Mouse (Mus musculus): Measurements from ENCODE around the gene Prmt1.
"Not testable (repeated sequence)": the region's sequence is repeated elsewhere in the genome, so short reads cannot be mapped to it uniquely, and the experiment has no call there.

Gene Prmt1

GRCm38 (mm10) chr7:44986192-44986878, at the start of gene Prmt1:
Gene Prmt1, minus strand, starts transcription at chr7:44986568.
- DNase-seq = peak; percentile 99

DNA sequence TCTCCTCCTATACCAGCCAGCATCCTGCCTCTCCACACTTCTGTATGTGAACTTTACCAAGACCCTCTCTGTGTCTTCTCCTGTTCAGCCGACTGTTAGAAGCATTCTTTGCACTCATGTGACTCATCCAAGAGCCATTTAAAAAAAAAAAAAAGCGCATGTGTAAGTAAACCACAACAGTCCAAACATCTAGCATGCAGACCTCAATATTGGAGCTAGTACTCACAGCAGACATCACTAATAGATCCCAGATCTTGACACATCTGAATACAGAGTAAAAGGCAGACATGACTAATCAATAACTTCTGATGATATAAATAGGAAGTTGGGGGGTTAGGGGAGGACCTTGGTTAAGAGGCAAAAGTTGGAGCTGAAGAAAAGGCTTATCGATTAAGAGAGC, 49.3 kb upstream of the Prmt1 start:
- DNase-seq = no peak

DNA sequence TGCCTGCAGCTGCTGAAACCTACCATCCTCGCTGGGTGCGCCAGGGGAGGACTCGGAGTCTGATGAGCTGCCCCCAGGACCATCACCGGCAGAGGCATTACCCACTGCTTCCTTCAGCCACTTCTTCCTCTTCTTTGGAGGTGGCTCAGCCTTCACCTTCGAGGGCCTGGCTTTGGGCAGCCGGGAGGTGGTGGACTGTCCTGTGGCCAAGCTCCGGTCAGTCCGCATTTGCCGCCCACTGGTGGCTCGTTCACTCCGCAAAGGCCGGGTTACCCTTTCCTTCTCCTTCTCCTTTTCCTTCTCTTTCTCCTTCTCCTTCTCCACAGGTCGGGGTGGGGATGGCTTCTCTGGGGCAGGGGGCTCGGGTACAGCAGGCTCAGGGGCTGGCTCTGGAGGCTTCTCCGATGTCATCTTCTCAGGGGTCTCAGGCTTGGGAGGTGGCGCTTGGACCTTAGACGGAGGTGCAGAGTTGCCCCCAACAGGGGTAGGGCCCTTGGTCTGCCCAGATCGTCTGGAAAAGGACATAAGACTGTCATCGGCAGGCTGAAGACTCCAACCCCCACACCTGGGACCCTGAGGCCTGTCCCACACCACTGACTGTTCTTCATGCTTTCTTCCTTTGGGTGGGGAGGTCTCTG, 47.5 kb upstream of the Prmt1 start:
- no peak for DNase-seq

DNA sequence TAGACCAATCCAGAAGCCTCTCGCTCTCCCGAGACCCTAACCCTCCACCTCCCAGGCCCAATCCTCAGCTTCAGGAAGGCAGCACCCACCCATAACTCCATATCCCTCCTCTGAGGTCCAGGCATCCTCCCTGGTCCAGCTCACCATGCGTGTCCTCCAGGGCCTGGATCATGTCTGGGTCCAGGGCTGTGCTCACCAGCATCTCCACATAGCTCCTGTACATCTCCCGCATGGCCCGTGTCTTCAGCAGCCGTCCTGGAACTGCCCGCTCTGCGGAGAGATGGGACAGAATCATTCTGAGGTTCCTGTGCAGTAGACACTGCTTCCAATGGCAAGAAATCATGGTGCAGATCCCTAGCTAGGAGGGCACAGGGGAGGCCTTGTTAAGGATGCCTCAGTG, 44.5 kb upstream of the Prmt1 start:
- DNase-seq = no peak

- no peak for DNase-seq
These were observed 43.6 kb upstream of the Prmt1 start for GRCm38 (mm10) chr7:45029995-45030394.

- DNase-seq = no peak
These were observed 42.0 kb upstream of the Prmt1 start for GRCm38 (mm10) chr7:45028351-45028750.

DNA sequence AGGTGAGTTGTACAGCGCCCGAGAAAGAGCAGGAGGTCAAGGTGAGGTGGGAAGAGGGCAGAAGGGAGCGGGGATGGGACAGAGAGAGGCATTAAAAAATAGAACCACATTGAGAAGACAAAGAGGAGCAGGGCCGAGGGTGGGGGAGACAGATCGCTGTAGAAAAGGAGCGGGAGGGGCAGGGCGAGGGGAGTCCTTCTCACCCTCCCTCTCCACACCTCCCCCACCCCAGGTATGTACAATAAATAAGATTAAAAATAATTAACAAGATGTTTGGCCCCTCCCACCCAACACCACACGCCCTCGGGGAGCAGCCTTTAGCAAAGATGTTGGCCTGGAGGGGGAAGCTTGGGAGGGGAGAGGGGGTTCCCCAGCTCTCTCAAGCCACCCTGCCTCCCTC, 41.4 kb upstream of the Prmt1 start:
- no peak for DNase-seq

DNA sequence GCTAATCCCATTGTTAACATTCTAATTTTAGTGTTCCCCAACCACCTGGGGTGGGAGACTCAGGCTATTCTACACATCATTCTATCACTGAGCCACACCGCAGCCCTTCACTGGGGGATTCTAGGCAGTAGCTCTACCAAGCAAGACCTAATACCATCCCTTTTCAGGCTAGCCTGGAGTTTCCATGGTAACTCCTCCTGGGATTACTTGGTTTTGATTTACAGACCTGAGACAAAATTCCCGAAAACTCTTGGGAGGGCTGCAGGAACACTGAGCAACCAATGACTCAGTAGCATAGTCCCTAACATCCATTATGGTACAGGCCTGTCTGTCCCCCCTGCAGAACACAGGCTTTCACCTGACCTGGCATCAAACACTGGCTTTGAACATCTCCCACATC, 39.9 kb upstream of the Prmt1 start:
- no peak for DNase-seq

DNA sequence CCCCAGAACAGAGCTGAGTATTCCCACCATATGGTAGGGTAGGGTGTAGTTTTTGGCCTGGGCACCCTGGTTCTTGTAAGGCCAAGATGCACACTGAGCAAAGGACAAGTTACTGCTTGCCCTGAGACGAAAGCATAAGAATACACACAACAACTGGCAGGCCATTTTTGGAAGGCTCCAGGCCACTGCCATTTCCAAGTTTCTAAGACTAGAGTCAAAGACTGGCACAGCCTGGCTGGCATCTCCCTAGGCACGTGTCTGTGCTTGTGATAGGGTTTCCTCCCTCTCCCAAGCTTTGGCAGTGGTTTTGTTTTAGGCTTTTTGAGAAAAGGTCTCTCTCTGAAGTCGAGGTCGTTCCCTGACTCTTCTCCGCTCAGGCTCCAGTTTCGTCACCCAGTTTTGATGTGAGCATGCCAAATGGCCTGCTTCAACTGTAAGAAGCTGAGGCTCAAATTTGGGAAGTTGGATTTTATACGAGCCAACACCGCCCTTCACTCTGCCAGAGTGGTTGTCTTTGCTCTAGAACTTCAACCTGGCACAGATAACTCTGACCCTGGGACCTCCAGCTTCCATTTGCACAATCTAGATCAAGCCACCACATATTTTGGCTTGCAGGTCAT, 39.3 kb upstream of the Prmt1 start:
- no peak for DNase-seq

GRCm38 (mm10) chr7:45024281-45025248, 38.2 kb upstream of the Prmt1 start:
- no peak for DNase-seq

DNA sequence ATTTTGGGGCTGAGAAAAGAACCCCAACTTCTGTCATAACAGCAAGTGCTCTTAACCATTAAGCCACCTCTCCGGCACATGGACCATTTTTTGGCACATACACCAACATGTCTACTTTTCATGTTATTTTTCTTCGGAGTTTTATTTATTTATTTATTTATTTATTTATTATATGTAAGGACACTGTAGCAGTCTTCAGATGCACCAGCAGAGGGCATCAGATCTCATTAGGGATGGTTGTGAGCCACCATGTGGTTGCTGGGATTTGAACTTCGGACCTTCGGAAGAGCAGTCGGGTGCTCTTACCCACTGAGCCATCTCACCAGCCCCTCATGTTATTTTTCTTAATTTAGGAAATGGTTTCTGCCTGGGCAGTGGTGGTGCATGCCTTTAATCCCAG, 37.3 kb upstream of the Prmt1 start:
- DNase-seq = not testable (repeated sequence)

DNA sequence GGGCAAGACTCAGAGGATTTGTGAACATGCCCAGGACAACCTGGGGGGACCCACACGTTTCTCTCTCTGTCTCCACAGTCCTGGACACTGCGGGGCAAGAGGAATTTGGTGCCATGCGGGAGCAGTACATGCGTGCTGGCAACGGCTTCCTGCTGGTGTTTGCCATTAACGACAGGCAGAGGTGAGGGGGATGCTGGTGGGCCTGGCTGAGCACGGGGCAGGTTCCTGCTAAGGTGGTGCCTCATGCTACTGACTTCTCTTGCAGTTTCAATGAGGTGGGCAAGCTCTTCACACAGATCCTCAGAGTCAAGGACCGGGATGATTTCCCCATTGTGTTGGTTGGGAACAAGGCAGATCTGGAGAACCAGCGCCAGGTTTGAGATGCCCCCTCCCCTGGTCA, 33.9 kb upstream of the Prmt1 start:
- no peak for DNase-seq

DNA sequence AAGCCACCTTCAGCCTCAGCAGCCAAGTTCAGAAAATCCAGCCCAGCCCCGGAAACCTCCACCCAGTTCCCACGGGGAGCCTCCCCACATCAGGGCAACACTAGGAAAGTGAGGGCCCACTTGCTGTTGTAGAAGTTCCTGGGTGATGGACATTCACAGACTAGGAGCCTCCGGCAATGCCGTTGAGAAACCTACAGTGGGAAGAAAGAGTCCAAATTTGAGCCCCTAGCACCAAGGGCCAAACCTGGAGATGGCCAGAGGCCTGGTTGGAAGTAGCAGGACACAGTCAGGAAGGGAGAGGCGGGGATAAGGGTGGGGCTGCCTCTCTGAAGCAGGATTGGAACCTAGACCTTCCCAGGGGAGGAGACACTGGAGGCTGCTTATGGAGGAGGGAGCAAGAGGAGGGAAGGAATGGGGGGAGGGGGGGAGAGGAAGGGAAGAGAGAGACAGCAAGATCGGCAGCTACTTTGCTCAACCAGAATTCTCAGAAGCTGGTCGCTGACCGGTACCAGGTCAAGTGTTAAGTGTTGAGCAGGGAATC, 32.7 kb upstream of the Prmt1 start:
- peak; percentile 81 for DNase-seq

- peak; percentile 96 for DNase-seq
These were observed 31.1 kb upstream of the Prmt1 start, which contains the start of gene Rras for GRCm38 (mm10) chr7:45017242-45018061. Gene Rras, plus strand, starts transcription at chr7:45017961.

- DNase-seq = no peak
These were observed 30.4 kb upstream of the Prmt1 start for GRCm38 (mm10) chr7:45016761-45017160.

DNA sequence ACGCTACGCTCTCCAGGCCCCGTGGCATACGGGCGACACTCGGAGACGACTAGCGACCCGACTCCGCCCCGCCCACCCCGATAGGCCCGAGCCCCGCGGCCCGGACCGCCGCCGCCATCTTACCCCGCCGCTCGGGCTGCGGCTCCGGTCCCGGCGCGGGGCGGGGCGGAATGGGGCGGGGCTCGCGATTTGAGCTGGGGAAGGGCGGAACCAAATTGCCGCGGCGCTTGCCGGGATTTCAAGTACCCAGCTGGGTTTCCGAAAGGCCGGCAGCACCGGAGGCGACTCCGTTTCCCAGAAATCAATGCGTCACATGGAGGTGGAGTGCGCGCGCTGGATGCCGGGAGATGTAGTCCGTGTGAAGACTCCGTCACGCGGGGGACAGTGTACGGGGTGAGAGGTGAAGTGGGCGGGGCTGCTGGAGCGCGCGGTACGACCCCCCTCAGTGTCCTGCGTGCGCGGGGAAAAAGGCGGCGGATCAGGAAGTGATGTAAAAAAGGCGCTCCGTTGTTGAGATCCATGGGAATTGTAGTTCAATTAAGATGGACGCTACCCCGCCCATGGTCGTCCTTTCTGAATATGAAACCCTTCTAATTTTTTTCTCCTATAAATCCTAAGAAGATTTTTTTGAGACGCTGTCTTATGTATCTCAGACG, 29.7 kb upstream of the Prmt1 start, which contains the start of gene Scaf1:
Gene Scaf1 (minus strand): TSS at position 407 of the 656 bp plus-strand sequence.
- peak; percentile 100 for DNase-seq

DNA sequence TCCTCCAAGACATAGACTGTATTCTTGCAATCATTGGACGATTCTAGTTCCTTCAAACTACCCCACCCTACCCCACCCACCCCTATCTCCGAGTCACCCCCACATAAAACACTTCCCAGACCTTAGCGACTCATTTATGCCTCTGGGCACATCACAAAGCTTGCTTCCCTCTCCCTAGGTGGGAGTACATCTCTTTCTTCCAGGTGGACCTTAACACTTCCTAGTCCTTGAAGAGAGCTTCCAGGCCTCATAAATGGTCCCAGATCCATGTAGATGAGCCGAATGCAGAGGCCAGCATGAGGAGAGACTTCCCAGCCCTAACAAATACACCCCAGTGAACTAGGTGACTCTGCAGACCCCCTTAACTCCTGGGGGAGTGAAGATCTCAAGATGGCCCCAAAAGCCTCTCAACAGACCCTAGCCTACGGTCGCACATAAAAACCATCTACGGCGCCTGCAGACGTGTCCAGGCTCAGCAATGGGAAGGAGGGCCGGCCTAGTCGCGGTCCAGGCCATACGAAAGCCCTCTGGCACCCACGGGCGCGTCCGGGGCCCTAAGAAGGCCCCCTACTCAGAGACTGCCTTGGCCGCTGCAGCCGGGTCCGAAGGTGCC, 29.1 kb upstream of the Prmt1 start:
- DNase-seq = no peak

DNA sequence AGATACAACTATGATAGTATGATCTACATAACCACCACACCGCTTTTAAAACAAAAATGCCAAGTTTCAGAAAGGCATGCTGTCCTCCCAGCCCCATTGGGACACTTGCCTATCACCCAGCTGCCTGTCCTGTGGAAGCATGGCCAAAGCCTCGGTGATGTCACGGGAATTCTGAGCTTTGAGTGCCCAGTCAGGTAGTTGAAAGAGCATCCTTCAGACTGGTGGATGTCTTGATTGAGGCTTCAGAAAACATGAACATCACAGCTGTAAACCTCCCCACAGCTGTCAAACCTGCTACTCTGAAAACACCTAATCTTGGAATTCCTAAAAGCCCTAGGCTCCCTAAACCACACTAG, 27.7 kb upstream of the Prmt1 start:
- DNase-seq = no peak

DNA sequence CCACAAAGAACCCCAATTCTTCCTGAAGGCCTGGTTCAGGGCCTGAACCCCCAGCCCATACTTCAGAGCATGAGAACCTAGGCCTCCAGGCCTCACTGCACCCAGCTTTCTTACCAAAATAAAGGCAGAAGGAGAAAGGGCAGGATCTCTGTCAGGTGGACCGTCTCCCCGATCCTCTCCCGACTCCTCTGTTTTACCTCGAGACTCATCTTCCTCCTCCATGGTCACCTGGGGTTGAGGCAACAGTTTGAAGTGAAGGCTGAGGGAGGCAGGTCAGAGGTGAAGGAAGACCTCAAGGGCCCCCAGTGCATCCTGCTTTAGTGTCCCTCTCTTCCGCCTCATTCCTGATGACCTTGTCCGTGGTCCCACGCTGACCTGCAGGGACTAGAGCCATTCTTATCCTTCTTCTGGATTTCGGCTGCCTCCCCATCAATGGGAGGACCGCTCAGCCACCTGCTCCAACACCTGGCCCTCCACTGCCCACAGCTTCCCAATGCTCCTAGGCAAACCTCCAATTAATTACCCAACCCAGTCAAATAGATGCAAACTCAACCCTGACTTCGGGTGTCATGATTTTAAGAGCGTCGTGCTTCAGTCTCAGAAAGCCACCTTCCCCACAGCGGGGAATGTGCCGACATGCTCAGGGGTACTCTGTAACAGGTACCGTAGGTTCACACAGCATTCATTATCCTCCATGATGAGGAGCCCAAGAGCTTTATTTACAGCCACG, 27.2 kb upstream of the Prmt1 start:
- no peak for DNase-seq

DNA sequence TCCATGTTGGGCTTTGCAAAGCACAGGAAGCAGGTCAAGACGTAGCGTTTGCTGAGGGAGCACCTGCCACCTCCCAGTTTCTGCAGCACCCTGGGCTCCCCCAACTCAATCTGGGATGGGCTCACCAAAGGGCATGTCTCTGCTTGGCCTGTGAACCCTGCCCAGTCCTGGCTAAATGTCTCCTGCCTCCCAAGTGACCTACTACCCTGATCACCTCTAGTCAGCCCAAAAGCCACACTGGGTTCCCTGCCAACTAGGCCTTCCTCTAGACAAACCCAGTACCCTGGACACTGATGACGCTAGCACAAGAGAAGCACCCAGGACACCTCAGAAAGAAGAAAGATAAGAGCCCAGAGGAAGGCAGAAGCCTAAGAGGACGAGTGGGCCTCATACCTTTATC, 26.5 kb upstream of the Prmt1 start:
- no peak for DNase-seq
